Mouse (Mus musculus) cortical plate, adult 2 months (tissue): ENCODE data around the gene Cep164. TPM values are rescaled to one million over a fixed set of nuclear protein-coding genes. Genes with fewer than 3 reads are reported as not detected.
A peak's percentile ranks its signal among the peaks of the same experiment; 100 is the strongest.

Source experiments
- H3K27ac ChIP-seq: fragments of 200-500 bp; 2 replicates; pipeline ENCODE4 v1.5.1; 2012; ENCODE audit warnings: low read length, control low read depth, inconsistent platforms; ENCODE audit not compliant: insufficient read depth
- H3K4me1 ChIP-seq: fragments of 200-500 bp; 2 replicates; pipeline ENCODE4 v1.6.1; 2011; ENCODE audit warnings: low read length; ENCODE audit not compliant: control insufficient read depth, insufficient read depth
- H3K4me3 ChIP-seq: fragments of 200-500 bp; 2 replicates; pipeline ENCODE4 v1.5.1; 2011; ENCODE audit warnings: mild to moderate bottlenecking, low read length, control low read depth; ENCODE audit not compliant: insufficient read depth
- CTCF ChIP-seq: fragments of 200-500 bp; IDR thresholded peaks from 2 replicates; pipeline ENCODE4 v1.5.1; 2011; ENCODE audit warnings: mild to moderate bottlenecking, control low read depth, low read length; ENCODE audit not compliant: insufficient read depth; ENCODE audit errors: extremely low read depth
- POLR2A ChIP-seq: fragments of 200-500 bp; IDR thresholded peaks from 2 replicates; pipeline ENCODE4 v1.6.1; 2011; ENCODE audit warnings: mild to moderate bottlenecking, low read length, control low read depth; ENCODE audit not compliant: insufficient read depth; ENCODE audit errors: extremely low read depth
- polyA plus RNA-seq: library from polyadenylated mRNA; depleted of rRNA; stranded (reverse); fragments of >200 nt; gene quantifications from 2 replicates; pipeline ENCODE4 v1.2.3, GENCODE M21; 2012

Gene Cep164
- polyA plus RNA-seq, 1 experiment: 18.5 TPM

- Histone ChIP-seq H3K4me3 (no peak overlapping the region), H3K4me1 (no peaks in the 10 kb centered on the region), H3K27ac (no peak overlapping the region)
- TF ChIP-seq POLR2A (no peak), CTCF (no peak)
Measured at GRCm38 (mm10) chr9:45811946-45812345, 16.5 kb downstream of the Cep164 start.

- no peak overlapping the region for H3K4me3 ChIP-seq
- no peaks in the 10 kb centered on the region for H3K4me1 ChIP-seq
- no peak overlapping the region for H3K27ac ChIP-seq
- TF ChIP-seq POLR2A: no peak
- TF ChIP-seq CTCF: no peak
Measured at GRCm38 (mm10) chr9:45807761-45808160, 20.7 kb downstream of the Cep164 start.

- Histone ChIP-seq H3K27ac (no peak overlapping the region), H3K4me3 (no peak overlapping the region), H3K4me1 (no peaks in the 10 kb centered on the region)
- TF ChIP-seq POLR2A: no peak
- TF ChIP-seq CTCF: no peak
Measured at GRCm38 (mm10) chr9:45807337-45807736, 21.2 kb downstream of the Cep164 start.

GRCm38 (mm10) chr9:45806847-45807246 lies 21.6 kb downstream of the Cep164 start:
- TF ChIP-seq POLR2A: no peak
- TF ChIP-seq CTCF: no peak
- H3K4me1 ChIP-seq: no peaks in the 10 kb centered on the region
- H3K4me3 ChIP-seq: no peak overlapping the region
- H3K27ac ChIP-seq: no peak overlapping the region

- TF ChIP-seq CTCF (no peak), POLR2A (no peak)
- Histone ChIP-seq H3K4me3 (no peak overlapping the region), H3K4me1 (no peaks in the 10 kb centered on the region), H3K27ac (no peak overlapping the region)
Measured at GRCm38 (mm10) chr9:45803070-45803774, 25.3 kb downstream of the Cep164 start.

- Histone ChIP-seq H3K4me3 (no peak overlapping the region), H3K27ac (no peak overlapping the region), H3K4me1 (no peaks in the 10 kb centered on the region)
- no peak for TF ChIP-seq POLR2A
- TF ChIP-seq CTCF: no peak
Measured at GRCm38 (mm10) chr9:45799402-45799801, 29.1 kb downstream of the Cep164 start.

GRCm38 (mm10) chr9:45798467-45799164 lies 29.9 kb downstream of the Cep164 start:
- no peak overlapping the region for H3K27ac ChIP-seq
- TF ChIP-seq POLR2A (no peak), CTCF (peak; percentile 14; the same call in 1 of the 2 replicates)
- no peaks in the 10 kb centered on the region for H3K4me1 ChIP-seq
- no peak overlapping the region for H3K4me3 ChIP-seq

GRCm38 (mm10) chr9:45797271-45797670 lies 31.2 kb downstream of the Cep164 start:
- Histone ChIP-seq H3K4me1 (no peaks in the 10 kb centered on the region), H3K4me3 (no peak overlapping the region), H3K27ac (no peak overlapping the region)
- TF ChIP-seq CTCF: no peak
- no peak for TF ChIP-seq POLR2A

GRCm38 (mm10) chr9:45795722-45796121 lies 32.8 kb downstream of the Cep164 start:
- no peak for TF ChIP-seq CTCF
- no peak for TF ChIP-seq POLR2A
- Histone ChIP-seq H3K27ac (no peak overlapping the region), H3K4me1 (no peaks in the 10 kb centered on the region), H3K4me3 (no peak overlapping the region)

GRCm38 (mm10) chr9:45793697-45794096 lies 34.8 kb downstream of the Cep164 start:
- TF ChIP-seq POLR2A: no peak
- no peak for TF ChIP-seq CTCF
- Histone ChIP-seq H3K4me3 (no peak overlapping the region), H3K27ac (no peak overlapping the region)

More at GRCm38 (mm10) chr9:45793697-45794096, 34.8 kb downstream of the Cep164 start:
- no peaks in the 10 kb centered on the region for H3K4me1 ChIP-seq
